Mouse (Mus musculus) B cell, adult (primary cell): ENCODE results near the gene Vinac1. TPM values are rescaled to one million over a fixed set of nuclear protein-coding genes. Genes with fewer than 3 reads are reported as not detected.

ENCODE experiments used
- total RNA-seq: library from RNA; stranded (reverse); gene quantifications from 4 replicates; pipeline ENCODE4 v1.2.4, GENCODE M21; 2023; ENCODE audit not compliant: inconsistent age

Vinac1 gene
- 0.16 to 0.19 TPM in 2 of 4 replicates, not detected in the others for total RNA-seq

DNA sequence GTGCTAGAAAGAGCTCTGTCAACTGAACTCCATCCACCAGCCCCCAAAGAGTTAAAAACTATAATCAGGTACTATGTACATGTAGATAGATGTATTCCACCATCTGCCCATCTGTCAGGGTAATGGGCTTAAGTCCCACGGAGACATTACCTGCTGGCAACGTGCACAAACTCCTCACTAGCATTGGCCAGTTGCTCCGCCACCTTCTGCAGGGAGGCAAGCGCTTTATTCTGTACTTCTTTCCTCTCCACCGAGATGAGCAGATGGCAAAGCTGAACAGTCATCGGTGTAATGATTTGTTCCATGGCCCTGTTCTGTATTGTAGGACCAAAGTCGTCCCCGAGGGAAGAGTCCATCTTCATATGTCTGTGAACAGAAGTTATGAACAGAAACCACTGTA lies at the start of gene Vinac1:
TSS of gene Vinac1 (minus strand) at position 362 of the 400 bp plus-strand sequence.

DNA sequence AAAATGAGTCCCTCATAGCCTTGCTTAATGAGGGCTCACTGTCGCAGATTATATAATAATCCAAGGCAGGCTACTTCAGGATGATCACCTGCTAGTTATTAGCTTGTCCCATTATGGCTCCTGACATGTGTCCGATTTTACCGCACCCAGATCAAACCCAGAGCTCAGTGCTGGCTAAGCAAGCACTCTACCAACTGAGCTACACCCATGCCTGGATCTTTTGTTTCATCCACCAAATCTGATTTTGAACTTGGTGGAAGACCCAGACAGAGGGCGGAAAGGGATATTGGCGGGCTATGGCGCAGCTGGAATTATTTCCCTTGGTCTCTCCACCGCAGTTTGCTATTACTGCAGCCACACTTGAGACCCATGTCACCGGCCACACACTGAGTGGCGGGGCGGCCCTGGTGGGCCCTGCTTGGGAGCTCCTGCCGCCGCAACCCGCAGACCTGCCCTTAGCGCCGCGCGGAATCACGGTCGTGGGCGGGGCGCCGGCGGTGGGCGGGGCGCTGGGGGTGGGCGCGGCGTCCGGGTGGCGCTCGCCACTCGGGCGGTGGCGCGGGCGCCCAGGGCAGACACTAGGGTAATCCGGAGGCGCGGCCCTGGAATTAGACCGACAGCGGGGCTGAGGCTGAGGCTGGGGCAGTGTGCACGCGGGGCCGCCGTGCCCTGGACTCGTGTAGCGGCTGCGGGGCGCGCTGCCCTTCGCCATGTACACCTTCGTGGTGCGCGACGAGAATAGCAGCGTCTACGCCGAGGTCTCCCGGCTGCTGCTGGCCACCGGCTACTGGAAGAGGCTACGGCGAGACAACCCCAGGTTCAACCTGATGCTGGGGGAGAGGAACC lies 17.7 kb upstream of the Vinac1 start, which contains the start of gene Ttl:
TSS of gene Ttl (plus strand) at position 506 of the 846 bp plus-strand sequence.

Other genes starting within 250 kb of the Vinac1 start
- gene Tmem87b, start 230.1 kb downstream of the Vinac1 start, total RNA-seq: 32.3 to 45.5 TPM (median 37.0 TPM) in 4 replicates
- not detected in 4 replicates for gene Fbln7, start 185.2 kb downstream of the Vinac1 start, total RNA-seq
- 4.3 to 7.2 TPM (median 5.5 TPM) in 4 replicates for gene Zc3h8, start 104.1 kb downstream of the Vinac1 start, total RNA-seq
- 9.8 to 10.4 TPM (median 10.1 TPM) in 4 replicates for gene Zc3h6, start 80.8 kb downstream of the Vinac1 start, total RNA-seq
- gene Gm10762, start 80.4 kb downstream of the Vinac1 start, total RNA-seq: 2.9 to 5.1 TPM (median 3.8 TPM) in 4 replicates
- 3.9 to 6.2 TPM (median 4.6 TPM) in 4 replicates for gene Ttl, start 17.8 kb upstream of the Vinac1 start, total RNA-seq
- gene Polr1b, start 52.8 kb upstream of the Vinac1 start, total RNA-seq: 48.7 to 60.0 TPM (median 52.7 TPM) in 4 replicates
- 17.4 to 23.4 TPM (median 19.3 TPM) in 4 replicates for gene Chchd5, start 81.5 kb upstream of the Vinac1 start, total RNA-seq
- 200 to 219 TPM (median 208 TPM) in 4 replicates for gene Slc20a1, start 150.6 kb upstream of the Vinac1 start, total RNA-seq
- gene Ckap2l, start 249.0 kb upstream of the Vinac1 start, total RNA-seq: 1.2 to 2.2 TPM (median 1.5 TPM) in 4 replicates